Mouse (Mus musculus): ENCODE results near the gene Fnd3c2.
"Not testable (repeated sequence)": the region's sequence is repeated elsewhere in the genome, so short reads cannot be mapped to it uniquely, and the experiment has no call there.

The Fnd3c2 gene

GRCm38 (mm10) chrX:106255276-106255675 is at the start of gene Fnd3c2:
Gene Fnd3c2 (minus strand): TSS chrX:106255376.
- no peak for DNase-seq

GRCm38 (mm10) chrX:106284441-106284840 is 29.3 kb upstream of the Fnd3c2 start:
- no peak for DNase-seq

GRCm38 (mm10) chrX:106221058-106221457 is 34.1 kb downstream of the Fnd3c2 start, which contains the start of gene Taf9b:
Gene Taf9b (minus strand): TSS chrX:106221158.
- no peak for DNase-seq

GRCm38 (mm10) chrX:106219171-106220032 is 35.8 kb downstream of the Fnd3c2 start:
- peak; percentile 77 to 86 for DNase-seq

- no peak for DNase-seq
Measured at GRCm38 (mm10) chrX:106209100-106209499, 46.1 kb downstream of the Fnd3c2 start.

- no peak for DNase-seq
Measured at GRCm38 (mm10) chrX:106198904-106199303, 56.3 kb downstream of the Fnd3c2 start.

GRCm38 (mm10) chrX:106197308-106197707 is 57.9 kb downstream of the Fnd3c2 start:
- DNase-seq = peak in 1 of 2 experiments; percentile 21

GRCm38 (mm10) chrX:106194361-106194760 is 60.8 kb downstream of the Fnd3c2 start:
- DNase-seq = not testable (repeated sequence)

GRCm38 (mm10) chrX:106190091-106190490 is 65.1 kb downstream of the Fnd3c2 start:
- no peak for DNase-seq

GRCm38 (mm10) chrX:106189356-106189755 is 65.8 kb downstream of the Fnd3c2 start:
- DNase-seq = no peak

- peak; percentile 12 to 50 for DNase-seq
Measured at GRCm38 (mm10) chrX:106187737-106188136, 67.4 kb downstream of the Fnd3c2 start.

- peak; percentile 92 to 93 for DNase-seq
Measured at GRCm38 (mm10) chrX:106186713-106187649, 68.2 kb downstream of the Fnd3c2 start, which contains the start of gene Pgk1. Gene Pgk1 (plus strand): TSS chrX:106187100.

GRCm38 (mm10) chrX:106185706-106186105 is 69.5 kb downstream of the Fnd3c2 start:
- DNase-seq = peak; percentile 8 to 12

Measured in kidney, postnatal 4 days (tissue).